Comparison of ENCODE assay signal across 8 mouse cellular contexts in genomic region chr2:35714742-35715167, GRCm38 (mm10).
DNase-seq lines count a peak whose midpoint lies in the region; ATAC-seq and TF ChIP-seq lines count a peak whose summit lies in the region.
"Had no signal": no experiment of that assay in that cellular context is flagged by ENCODE, and none has a peak within 500 bp of the region (broad histone marks: within the 10 kb centered on the region; RNA-seq: fewer than 3 reads in every experiment).

No protein-coding gene starts in this region.

- intact Hi-C loops in heart, adult 2 months (cut with DNase I): no loop called here
- intact Hi-C loops in left cerebral cortex, postnatal 10 days (cut with DNase I): no loop called here

- WGBS in hindbrain, embryonic 15.5 days: 45% methylated on average over 8 of the region's 8 CpGs
- 61% methylated on average over 8 of the region's 8 CpGs for WGBS in hindbrain, embryonic 13.5 days
- WGBS in neural tube, embryonic 14.5 days: 57% methylated on average over 8 of the region's 8 CpGs
- WGBS in heart, adult 2 months: 18% methylated on average over 8 of the region's 8 CpGs

- H3K79me2 ChIP-seq in heart, adult 2 months (replicated peaks; ENCODE audit: control insufficient read depth, insufficient read depth, low read length): no peaks in the 10 kb centered on the region

- no peaks in the 10 kb centered on the region for H3K27me3 ChIP-seq in hindbrain, embryonic 15.5 days
- no peaks in the 10 kb centered on the region for H3K27me3 ChIP-seq in hindbrain, embryonic 13.5 days
- no peaks in the 10 kb centered on the region for H3K27me3 ChIP-seq in neural tube, embryonic 14.5 days (ENCODE audit: control insufficient read depth, insufficient read depth, low read length)
- no peaks in the 10 kb centered on the region for H3K27me3 ChIP-seq in heart, adult 2 months (ENCODE audit: control insufficient read depth, insufficient read depth, low read length)

- no peak overlapping the region for H3K4me2 ChIP-seq in hindbrain, embryonic 15.5 days
- H3K4me2 ChIP-seq in hindbrain, embryonic 13.5 days: no peak overlapping the region
- no peak overlapping the region for H3K4me2 ChIP-seq in neural tube, embryonic 14.5 days (ENCODE audit: low read depth, low read length)

- no peak overlapping the region for H3K4me3 ChIP-seq in hindbrain, embryonic 15.5 days
- H3K4me3 ChIP-seq in hindbrain, embryonic 13.5 days: no peak overlapping the region
- no peak overlapping the region for H3K4me3 ChIP-seq in neural tube, embryonic 14.5 days (ENCODE audit: low read depth, low read length)
- H3K4me3 ChIP-seq in heart, adult 2 months: no peak overlapping the region
- H3K4me3 ChIP-seq: erythroblast, embryonic 14.5 days had no signal

- ATAC-seq in hindbrain, embryonic 15.5 days (ENCODE audit: low FRiP score, low read depth): 0 out of 2 replicates have a peak, but pooled peaks have one; percentile 23
- ATAC-seq in hindbrain, embryonic 13.5 days (ENCODE audit: low FRiP score): no peak
- ATAC-seq in neural tube, embryonic 14.5 days (ENCODE audit: low read depth): no peak
- ATAC-seq in activated CD4-positive, CD25-positive, alpha-beta regulatory T cell, adult 4 months: no peak

- no peak for DNase-seq in neural tube, embryonic 10.5 days (ENCODE audit: extremely low spot score, low spot score)
- peak in 1 of 2 experiments; percentile 53 for DNase-seq in heart, adult 2 months
- DNase-seq in left cerebral cortex, postnatal 10 days (ENCODE audit: extremely low spot score in 1 of 2, low spot score in 2 of 2): no peak

- no peak for TF ChIP-seq CTCF in heart, adult 2 months (IDR thresholded peaks at IDR 0.05)

- no peaks in the 10 kb centered on the region for H3K9me3 ChIP-seq in hindbrain, embryonic 15.5 days
- H3K9me3 ChIP-seq in hindbrain, embryonic 13.5 days: no peaks in the 10 kb centered on the region
- no peaks in the 10 kb centered on the region for H3K9me3 ChIP-seq in neural tube, embryonic 14.5 days (ENCODE audit: control insufficient read depth, low read length)

- peaks cover 43% of the 10 kb centered on the region for H3K36me3 ChIP-seq in hindbrain, embryonic 15.5 days
- H3K36me3 ChIP-seq in hindbrain, embryonic 13.5 days: peaks cover 97% of the 10 kb centered on the region
- H3K36me3 ChIP-seq in neural tube, embryonic 14.5 days (ENCODE audit: control insufficient read depth, insufficient read depth, low read length): peaks cover 53% of the 10 kb centered on the region
- peaks cover 4% of the 10 kb centered on the region; the same call in 1 of the 2 replicates for H3K36me3 ChIP-seq in heart, adult 2 months (ENCODE audit: control insufficient read depth, insufficient read depth, low read length)

- H3K9ac ChIP-seq in hindbrain, embryonic 15.5 days: no peak overlapping the region
- H3K9ac ChIP-seq in hindbrain, embryonic 13.5 days: no peak overlapping the region
- H3K9ac ChIP-seq in neural tube, embryonic 14.5 days (replicated peaks; ENCODE audit: low read depth, low read length): no peak overlapping the region
- no peak overlapping the region for H3K9ac ChIP-seq in heart, adult 2 months (ENCODE audit: low read depth, low read length)

- TF ChIP-seq EP300 in heart, adult 2 months (IDR thresholded peaks at IDR 0.05; ENCODE audit: insufficient read depth, low read depth, low read length): no peak

- no peak overlapping the region; the same call in 1 of the 2 replicates for H3K27ac ChIP-seq in hindbrain, embryonic 15.5 days (replicated peaks)
- no peak overlapping the region for H3K27ac ChIP-seq in hindbrain, embryonic 13.5 days
- 0 out of 2 replicates have a peak overlapping the region, but pooled peaks have one; percentile 7 for H3K27ac ChIP-seq in neural tube, embryonic 14.5 days (ENCODE audit: low read depth, low read length)
- H3K27ac ChIP-seq in heart, adult 2 months: peak overlapping the region; percentile 56

- TF ChIP-seq POLR2A in heart, adult 2 months (IDR thresholded peaks at IDR 0.05; ENCODE audit: insufficient read depth, low read depth, low read length): no peak

- H3K4me1 ChIP-seq in hindbrain, embryonic 15.5 days (replicated peaks): peaks cover 13% of the 10 kb centered on the region; the same call in 1 of the 2 replicates
- peaks cover 14% of the 10 kb centered on the region for H3K4me1 ChIP-seq in hindbrain, embryonic 13.5 days (replicated peaks)
- H3K4me1 ChIP-seq in neural tube, embryonic 14.5 days (ENCODE audit: control insufficient read depth, insufficient read depth, low read length): 0 out of 2 replicates have a peak, but pooled peaks cover 3% of the 10 kb centered on the region
- H3K4me1 ChIP-seq in heart, adult 2 months (ENCODE audit: control insufficient read depth, insufficient read depth, low read length): peaks cover 28% of the 10 kb centered on the region

Comparison
In these comparisons a context has a peak if more than half of its experiments do, and no peak if none do; other contexts are left out.
1. H3K27ac ChIP-seq: peak in neural tube, embryonic 14.5 days (single experiment) and heart, adult 2 months (single experiment); none in hindbrain, embryonic 15.5 days (single experiment) and hindbrain, embryonic 13.5 days (single experiment).